Mouse (Mus musculus): Measurements from ENCODE around the gene Zfyve27.

GRCm38 (mm10) chr19:42182673-42183072, 18.9 kb downstream of the Zfyve27 start:
- no peak for TF ChIP-seq POLR2A (IDR thresholded peaks at IDR 0.05; ENCODE audit: insufficient read depth, low read length)
- peak; percentile 84 for TF ChIP-seq CTCF (IDR thresholded peaks at IDR 0.05; ENCODE audit: low read depth, low read length)
